Mouse (Mus musculus): ENCODE measurements at regions not wholly inside any gene's neighbourhood (a gene's known extent, or its start where the extent isn't known, plus 50 kb on each side); places are given as distances from the start of the nearest gene placed in this dataset.

DNA sequence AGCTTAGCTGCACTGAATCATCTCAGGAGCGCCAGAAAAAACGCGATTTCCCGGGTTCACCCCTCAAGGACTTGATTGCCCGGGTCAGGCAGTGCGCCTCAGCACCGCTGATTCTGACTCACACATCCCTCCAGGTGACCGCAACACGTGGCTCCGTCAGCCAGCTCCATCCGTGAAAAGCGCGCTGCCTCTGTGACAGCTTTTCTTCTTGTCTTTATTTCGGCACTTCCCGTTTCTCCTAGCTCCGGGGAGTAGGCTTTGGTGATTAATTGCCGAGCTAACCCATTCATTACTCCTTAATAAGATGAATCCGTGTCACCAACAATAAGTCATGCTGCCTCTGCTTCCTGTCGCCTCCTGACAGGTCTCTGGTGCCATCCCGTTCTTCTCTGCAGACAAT lies 108.6 kb downstream of the Katnal1 start:
- Histone ChIP-seq H3K4me3 (ENCODE audit: insufficient read depth, low read depth, low read length) (no peak overlapping the region), H3K27ac (replicated peaks; ENCODE audit: low read depth, low read length) (no peak overlapping the region)

DNA sequence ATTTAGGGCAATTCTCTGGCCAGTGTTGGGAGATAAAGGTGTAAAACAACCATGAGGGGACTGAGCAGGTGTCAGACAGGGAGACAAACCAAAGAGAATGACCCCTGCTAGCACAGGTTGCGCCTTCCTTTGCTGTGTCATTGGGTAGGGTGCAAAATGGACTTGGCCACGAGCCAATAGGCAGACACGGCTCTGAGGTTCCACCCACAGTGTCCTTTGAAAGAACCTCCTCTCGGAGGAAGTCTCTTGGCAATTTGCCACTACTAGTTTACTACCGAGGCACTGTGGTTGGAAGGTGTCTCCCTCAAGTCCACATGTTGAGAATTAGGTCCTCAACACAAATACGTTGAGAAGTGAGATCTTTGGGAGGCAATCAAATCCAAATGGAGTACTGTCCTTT lies 109.7 kb downstream of the Katnal1 start:
- no peaks in the 10 kb centered on the region for H3K4me1 ChIP-seq (ENCODE audit: control insufficient read depth, insufficient read depth, insufficient read length, low read length)

More for the DNA sequence above, 108.6 kb downstream of the Katnal1 start:
- no peaks in the 10 kb centered on the region for H3K4me1 ChIP-seq (ENCODE audit: control insufficient read depth, insufficient read depth, insufficient read length, low read length)

DNA sequence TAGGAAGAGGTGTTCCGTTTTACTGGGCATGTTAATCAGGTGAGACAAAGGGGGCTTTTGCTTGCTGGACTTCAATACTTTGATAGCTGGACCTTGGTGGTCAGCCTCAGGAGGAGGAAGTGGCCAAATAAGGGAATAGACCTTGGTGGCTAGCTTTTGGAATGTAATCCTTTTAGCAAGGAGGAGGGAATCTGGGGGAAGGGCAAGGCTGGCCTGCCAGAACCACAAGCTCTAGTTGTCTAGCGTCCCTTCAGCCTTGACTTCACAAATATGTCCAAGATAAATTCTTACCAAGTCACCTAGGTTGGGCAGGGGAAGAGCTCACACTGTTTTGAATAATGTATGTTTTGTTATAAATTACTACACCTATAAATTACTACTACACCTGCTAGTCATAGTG lies 110.4 kb downstream of the Katnal1 start:
- no peaks in the 10 kb centered on the region for H3K4me1 ChIP-seq (ENCODE audit: control insufficient read depth, insufficient read depth, insufficient read length, low read length)
- no peak overlapping the region for H3K27ac ChIP-seq (replicated peaks; ENCODE audit: low read depth, low read length)
- no peak overlapping the region for H3K4me3 ChIP-seq (ENCODE audit: insufficient read depth, low read depth, low read length)

More for the DNA sequence above, 109.7 kb downstream of the Katnal1 start:
- Histone ChIP-seq H3K4me3 (ENCODE audit: insufficient read depth, low read depth, low read length) (no peak overlapping the region), H3K27ac (replicated peaks; ENCODE audit: low read depth, low read length) (no peak overlapping the region)

DNA sequence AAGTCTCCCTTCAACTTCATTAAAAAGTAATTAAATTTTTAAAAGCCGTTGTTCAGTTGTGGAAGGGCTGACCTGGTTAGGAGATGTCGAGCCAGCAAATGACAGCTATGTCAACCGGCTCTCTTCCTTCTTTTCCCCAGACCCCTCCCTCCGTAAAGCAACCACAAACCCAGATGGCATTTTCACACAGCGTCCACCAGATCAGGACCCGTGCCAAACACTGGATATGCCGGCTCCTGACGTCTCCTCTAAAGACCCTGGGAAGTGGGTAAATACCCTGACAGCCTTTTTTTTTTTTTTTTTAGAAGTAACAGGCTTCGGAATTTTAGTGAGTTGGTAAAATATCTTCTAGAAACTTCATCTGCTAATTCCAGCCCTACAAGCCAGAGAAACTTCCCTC lies 116.3 kb downstream of the Katnal1 start:
- no peaks in the 10 kb centered on the region for H3K4me1 ChIP-seq (ENCODE audit: control insufficient read depth, insufficient read depth, insufficient read length, low read length)
- H3K4me3 ChIP-seq (ENCODE audit: insufficient read depth, low read depth, low read length): no peak overlapping the region
- no peak overlapping the region for H3K27ac ChIP-seq (replicated peaks; ENCODE audit: low read depth, low read length)

DNA sequence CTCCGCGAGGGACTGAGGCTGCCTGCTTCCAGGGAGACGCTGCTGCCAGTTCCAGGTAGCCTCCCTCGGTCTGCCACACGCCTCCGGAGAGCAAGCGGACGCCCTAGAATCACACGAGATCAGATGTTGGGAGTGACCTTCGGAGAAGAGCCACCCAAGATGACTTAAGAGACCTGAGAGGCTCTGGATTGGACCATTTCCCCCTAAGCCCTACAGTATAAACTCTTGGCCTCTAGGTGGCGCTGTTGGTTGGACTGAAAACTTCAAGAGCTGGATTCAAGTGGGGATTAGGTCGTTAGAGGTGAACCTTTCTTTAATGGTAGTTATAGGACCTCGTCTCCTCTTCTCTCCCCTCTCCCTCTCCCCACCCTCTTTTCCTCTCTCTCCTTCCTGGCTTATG lies 117.1 kb downstream of the Katnal1 start:
- H3K4me1 ChIP-seq (ENCODE audit: control insufficient read depth, insufficient read depth, insufficient read length, low read length): no peaks in the 10 kb centered on the region
- no peak overlapping the region for H3K4me3 ChIP-seq (ENCODE audit: insufficient read depth, low read depth, low read length)
- no peak overlapping the region for H3K27ac ChIP-seq (replicated peaks; ENCODE audit: low read depth, low read length)

DNA sequence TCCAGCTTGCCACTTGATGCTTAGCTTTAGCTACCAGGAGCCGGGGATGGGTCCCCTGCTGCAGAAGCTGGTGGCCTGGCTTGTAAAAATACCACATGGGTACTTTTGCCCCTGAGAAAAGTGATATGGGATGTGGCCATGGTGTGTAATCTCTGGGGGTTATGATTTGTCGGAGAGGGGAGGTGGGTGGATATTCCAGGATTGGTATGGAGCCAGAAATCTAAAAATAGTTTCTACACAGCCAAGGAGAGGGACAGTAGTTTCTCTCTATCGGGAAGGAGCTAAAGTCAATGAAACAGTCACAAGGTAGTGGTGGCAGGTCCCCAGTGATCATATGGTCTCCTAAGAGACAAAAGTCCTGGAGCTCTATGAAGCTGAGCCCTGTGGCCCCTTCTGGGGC lies 119.6 kb downstream of the Katnal1 start:
- Histone ChIP-seq H3K4me3 (ENCODE audit: insufficient read depth, low read depth, low read length) (no peak overlapping the region), H3K27ac (replicated peaks; ENCODE audit: low read depth, low read length) (no peak overlapping the region), H3K4me1 (ENCODE audit: control insufficient read depth, insufficient read depth, insufficient read length, low read length) (no peaks in the 10 kb centered on the region)

DNA sequence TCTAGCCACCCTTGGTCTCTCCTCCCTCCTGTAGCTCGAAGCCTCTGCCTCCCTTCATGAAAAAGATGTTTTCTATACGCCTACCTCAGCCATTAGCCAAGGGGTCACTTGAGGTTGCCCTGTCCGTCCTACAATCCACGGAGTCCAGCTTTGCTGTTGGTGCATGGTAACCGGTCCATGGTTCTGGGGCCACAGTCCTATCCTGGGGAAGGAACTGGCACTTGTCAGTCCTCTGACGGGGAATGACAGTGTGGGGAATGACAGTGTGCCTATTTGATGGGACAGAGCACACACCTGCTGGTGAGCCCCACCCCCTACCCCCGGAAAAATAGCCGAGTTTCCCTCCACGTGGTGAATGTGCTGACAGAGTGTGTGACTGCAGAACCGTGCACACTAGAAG lies 120.1 kb downstream of the Katnal1 start:
- no peak overlapping the region for H3K4me3 ChIP-seq (ENCODE audit: insufficient read depth, low read depth, low read length)

DNA sequence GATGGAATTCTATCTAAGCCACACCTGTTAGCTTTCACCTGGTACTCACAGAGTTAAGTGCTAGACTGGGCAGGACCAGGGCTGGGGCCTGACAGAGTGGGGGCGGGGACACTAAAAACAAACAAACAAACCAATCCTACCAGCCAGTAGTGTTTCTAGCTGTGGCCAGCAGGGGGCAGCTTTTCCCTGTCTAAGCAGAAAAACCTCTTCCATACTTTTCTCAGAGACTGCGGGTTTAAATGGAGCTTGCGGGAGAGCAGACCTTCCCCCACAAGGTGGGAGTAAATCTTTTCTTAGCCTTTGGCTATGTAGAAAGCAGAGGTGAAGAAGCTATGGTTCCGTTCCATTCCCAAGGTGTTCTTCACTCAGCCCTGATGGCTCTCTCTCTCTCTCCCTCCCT lies 120.7 kb downstream of the Katnal1 start:
- Histone ChIP-seq H3K27ac (replicated peaks; ENCODE audit: low read depth, low read length) (no peak overlapping the region), H3K4me3 (ENCODE audit: insufficient read depth, low read depth, low read length) (no peak overlapping the region), H3K4me1 (ENCODE audit: control insufficient read depth, insufficient read depth, insufficient read length, low read length) (no peaks in the 10 kb centered on the region)

More for the DNA sequence above, 120.1 kb downstream of the Katnal1 start:
- Histone ChIP-seq H3K4me1 (ENCODE audit: control insufficient read depth, insufficient read depth, insufficient read length, low read length) (no peaks in the 10 kb centered on the region), H3K27ac (replicated peaks; ENCODE audit: low read depth, low read length) (no peak overlapping the region)

DNA sequence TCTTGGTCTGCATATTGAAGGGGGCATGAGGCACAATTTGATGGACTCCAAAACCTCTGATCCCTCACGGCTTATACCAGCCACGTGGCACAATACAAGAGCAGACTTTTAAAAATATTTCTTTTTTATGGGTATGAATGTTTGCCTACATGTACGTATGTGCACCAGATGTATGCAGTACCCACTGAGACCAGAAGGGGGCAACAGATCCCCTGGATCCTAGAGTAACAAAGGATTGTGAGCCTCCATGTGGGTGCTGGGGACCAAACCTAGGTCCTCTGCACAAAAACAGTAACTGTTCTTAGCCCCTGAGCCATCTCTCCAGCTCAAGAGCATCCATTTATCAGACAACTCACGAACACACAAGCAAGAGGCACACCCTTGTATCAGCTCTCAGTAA lies 121.5 kb downstream of the Katnal1 start:
- Histone ChIP-seq H3K4me1 (ENCODE audit: control insufficient read depth, insufficient read depth, insufficient read length, low read length) (no peaks in the 10 kb centered on the region), H3K27ac (replicated peaks; ENCODE audit: low read depth, low read length) (no peak overlapping the region)

DNA sequence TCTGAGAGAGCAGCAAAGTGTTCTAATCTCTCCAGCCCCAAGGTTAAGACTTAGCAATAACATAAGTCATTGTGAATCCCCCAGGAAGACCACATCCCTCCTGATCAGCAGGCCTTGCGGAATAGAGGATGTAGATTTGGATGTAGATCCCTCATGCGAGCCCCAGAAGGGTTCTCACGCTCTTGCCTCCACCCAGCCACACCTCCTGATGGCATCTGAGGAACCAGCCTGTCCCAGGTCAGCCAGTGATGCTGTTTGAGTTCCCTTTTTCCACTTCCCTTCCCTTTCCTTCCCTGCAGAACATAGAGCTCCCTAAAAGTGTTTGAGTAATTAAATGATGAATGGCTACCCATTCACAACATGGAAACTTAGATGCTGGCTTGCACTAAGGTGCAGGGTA lies 124.1 kb downstream of the Katnal1 start:
- Histone ChIP-seq H3K27ac (replicated peaks; ENCODE audit: low read depth, low read length) (no peak overlapping the region), H3K4me3 (ENCODE audit: insufficient read depth, low read depth, low read length) (no peak overlapping the region), H3K4me1 (ENCODE audit: control insufficient read depth, insufficient read depth, insufficient read length, low read length) (no peaks in the 10 kb centered on the region)

More for the DNA sequence above, 121.5 kb downstream of the Katnal1 start:
- H3K4me3 ChIP-seq (ENCODE audit: insufficient read depth, low read depth, low read length): no peak overlapping the region

DNA sequence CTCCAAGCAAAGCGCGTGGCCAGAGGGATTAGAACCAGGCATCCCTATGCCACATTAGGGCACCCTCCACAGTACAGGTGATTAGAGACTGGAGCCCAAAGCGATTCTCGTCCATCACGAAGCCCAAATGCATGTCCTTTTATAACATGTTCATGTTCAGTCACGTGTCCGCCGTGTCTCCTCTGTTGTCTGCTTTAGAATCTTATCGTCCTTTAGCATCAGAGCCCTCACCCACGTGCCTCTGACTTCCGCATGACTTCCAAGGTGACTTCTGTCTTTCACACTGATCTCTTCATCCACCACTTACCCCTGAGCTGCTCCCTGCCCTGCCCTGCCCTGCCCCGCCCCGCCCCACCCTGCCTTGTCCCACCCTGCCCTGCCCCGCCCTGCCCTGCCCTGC lies 125.3 kb downstream of the Katnal1 start:
- H3K4me1 ChIP-seq (ENCODE audit: control insufficient read depth, insufficient read depth, insufficient read length, low read length): no peaks in the 10 kb centered on the region
- H3K27ac ChIP-seq (replicated peaks; ENCODE audit: low read depth, low read length): no peak overlapping the region

DNA sequence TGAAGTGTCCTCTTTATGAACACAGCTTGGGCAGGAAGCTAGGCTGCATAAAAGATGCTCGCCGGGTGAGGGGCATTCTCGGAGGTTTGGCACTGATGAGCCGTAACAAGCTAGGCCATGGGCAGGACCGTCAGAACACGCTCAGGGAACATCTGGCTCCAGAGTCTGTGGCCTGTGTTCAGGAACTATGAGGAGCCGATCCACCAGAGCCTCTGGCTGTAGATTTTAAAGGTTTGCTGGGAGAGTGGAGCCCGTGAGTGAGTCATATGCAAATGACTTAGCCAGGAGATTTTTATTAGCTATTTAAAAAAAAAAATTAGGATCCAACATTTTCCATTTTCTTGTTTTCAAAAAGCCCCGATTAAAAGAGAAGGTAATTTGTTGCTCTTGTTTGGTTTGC lies 126.4 kb downstream of the Katnal1 start:
- no peak overlapping the region for H3K4me3 ChIP-seq (ENCODE audit: insufficient read depth, low read depth, low read length)
- no peak overlapping the region for H3K27ac ChIP-seq (replicated peaks; ENCODE audit: low read depth, low read length)
- H3K4me1 ChIP-seq (ENCODE audit: control insufficient read depth, insufficient read depth, insufficient read length, low read length): no peaks in the 10 kb centered on the region

More for the DNA sequence above, 125.3 kb downstream of the Katnal1 start:
- H3K4me3 ChIP-seq (ENCODE audit: insufficient read depth, low read depth, low read length): no peak overlapping the region

DNA sequence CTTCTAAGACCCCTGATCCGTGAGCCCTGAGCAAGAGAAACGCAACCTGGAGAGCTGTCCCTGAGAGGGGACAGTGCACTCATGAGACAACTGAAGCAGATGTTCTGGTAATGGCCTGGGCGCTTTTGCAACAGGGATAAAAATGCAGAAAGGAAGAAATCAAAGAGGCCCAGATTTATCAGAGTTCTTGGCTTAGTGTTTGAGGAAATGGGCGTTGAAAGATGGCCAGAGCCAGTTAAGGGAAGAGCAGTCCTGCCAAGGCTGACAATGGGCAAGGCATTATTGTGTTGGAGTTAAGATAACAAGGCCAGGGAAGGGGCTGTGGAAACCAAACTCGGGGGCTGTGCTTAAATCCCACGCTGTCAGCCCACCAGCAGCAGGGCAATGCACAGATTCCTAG lies 130.6 kb downstream of the Katnal1 start:
- Histone ChIP-seq H3K27ac (replicated peaks; ENCODE audit: low read depth, low read length) (no peak overlapping the region), H3K4me3 (ENCODE audit: insufficient read depth, low read depth, low read length) (no peak overlapping the region), H3K4me1 (ENCODE audit: control insufficient read depth, insufficient read depth, insufficient read length, low read length) (no peaks in the 10 kb centered on the region)

DNA sequence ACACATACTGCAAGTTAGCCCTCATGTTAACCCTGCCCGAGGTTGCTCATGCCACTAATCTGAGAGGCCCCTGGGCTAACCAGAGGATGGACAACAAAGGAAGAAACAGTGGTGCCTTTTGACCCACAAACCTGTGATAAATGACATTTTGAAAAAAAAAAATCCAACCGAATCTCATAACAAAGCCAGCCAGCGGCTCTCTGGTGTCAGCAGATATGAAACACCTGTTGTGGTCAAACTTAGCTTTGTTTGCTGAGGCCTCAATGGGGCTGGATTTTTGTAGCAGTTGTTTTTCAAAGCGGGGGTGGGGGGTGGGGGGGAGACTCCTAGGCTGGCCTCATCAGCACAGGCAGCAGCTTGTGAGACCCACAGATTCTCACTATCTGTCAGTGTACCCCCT lies 133.0 kb downstream of the Katnal1 start:
- H3K4me1 ChIP-seq (ENCODE audit: control insufficient read depth, insufficient read depth, insufficient read length, low read length): no peaks in the 10 kb centered on the region
- no peak overlapping the region for H3K27ac ChIP-seq (replicated peaks; ENCODE audit: low read depth, low read length)
- H3K4me3 ChIP-seq (ENCODE audit: insufficient read depth, low read depth, low read length): no peak overlapping the region

DNA sequence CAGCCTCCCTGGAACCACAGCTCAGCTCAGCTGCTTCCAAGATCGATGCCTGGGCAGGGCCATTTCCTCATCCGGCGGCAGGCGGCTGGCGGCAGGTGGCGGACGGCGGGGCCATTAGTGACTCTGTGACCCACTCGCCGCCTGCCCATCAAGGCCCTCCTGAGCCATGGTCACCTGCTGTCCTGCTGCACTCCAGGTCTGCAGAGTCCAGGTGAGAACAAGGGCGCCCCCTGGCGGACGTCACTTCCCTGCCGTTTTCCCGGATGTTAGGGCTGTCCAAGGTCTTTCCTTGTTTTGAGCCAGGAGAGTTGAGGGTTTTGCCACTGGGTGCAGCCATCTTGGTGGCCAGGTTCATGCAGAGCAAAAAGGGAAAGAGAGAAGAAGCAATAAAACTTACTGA lies 134.7 kb downstream of the Katnal1 start:
- Histone ChIP-seq H3K4me3 (ENCODE audit: insufficient read depth, low read depth, low read length) (no peak overlapping the region), H3K4me1 (ENCODE audit: control insufficient read depth, insufficient read depth, insufficient read length, low read length) (no peaks in the 10 kb centered on the region), H3K27ac (replicated peaks; ENCODE audit: low read depth, low read length) (no peak overlapping the region)

DNA sequence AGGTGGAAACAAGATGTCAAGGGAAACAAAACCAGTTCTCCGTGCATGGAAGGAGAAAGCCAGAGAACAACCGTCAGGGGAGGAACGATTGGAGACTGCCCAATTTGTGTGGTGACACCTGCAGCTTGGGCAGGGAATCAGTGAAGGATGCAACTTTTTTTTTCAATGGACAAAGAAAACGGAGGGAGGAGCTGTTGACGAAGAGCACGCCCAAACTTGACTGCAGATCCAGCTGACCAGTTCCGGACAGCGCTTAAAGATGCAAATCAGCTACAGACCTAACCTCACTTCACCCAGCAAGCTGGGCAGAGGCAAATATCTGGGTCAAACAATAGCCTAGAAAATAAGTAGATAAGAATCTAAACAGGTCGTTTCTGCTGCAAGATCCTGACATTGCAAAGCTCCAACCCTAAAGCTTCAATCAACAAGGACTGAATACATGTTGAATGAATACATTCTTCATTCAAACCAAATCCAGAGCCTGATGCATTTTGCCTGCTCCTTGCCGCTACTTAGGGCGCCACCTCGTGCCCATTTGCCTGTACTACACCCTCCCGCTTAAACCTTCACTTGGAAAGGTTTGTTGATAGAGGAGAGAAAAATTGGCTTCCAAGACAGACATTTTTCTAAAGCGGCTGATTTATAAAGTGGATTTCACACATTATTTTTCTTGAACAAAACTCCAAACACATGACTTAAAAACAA lies 136.2 kb downstream of the Katnal1 start:
- H3K4me3 ChIP-seq (ENCODE audit: insufficient read depth, low read depth, low read length): no peak overlapping the region
- H3K27ac ChIP-seq (replicated peaks; ENCODE audit: low read depth, low read length): no peak overlapping the region
- H3K4me1 ChIP-seq (ENCODE audit: control insufficient read depth, insufficient read depth, insufficient read length, low read length): no peaks in the 10 kb centered on the region

Data from brown adipose tissue, adult 24 weeks (tissue).